Mouse (Mus musculus): ENCODE measurements around the gene Stat5a.

DNA sequence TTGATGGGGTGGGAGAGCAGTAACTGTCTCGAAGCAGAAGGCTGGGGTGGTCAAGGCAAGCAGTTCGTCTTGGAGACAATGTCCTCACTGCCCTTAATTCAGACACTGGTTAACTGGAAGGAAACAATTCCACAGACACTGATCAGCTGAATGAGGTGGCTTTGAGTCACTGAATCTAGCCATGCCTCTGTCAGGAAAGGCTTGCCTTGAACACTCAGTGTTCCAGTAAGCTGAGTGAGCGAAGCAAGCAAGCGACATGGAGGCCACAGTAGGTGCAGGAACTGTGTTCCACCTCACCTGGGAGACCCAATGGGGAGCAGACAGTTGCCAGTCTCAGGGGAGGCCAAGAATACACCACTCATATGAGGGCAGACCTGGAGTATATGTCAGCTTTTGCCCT is 28.1 kb downstream of the Stat5a start:
- TF ChIP-seq CTCF (IDR thresholded peaks at IDR 0.05; ENCODE audit: borderline replicate concordance, control insufficient read depth, extremely low read depth, insufficient read depth, low read length, poor library complexity) (no peak), POLR2A (IDR thresholded peaks at IDR 0.05; ENCODE audit: control insufficient read depth, extremely low read depth, insufficient read depth, low read length, poor library complexity) (no peak)
